13 mouse cellular contexts compared by ENCODE assay signal in genomic region chr1:128643316-128643776, GRCm38 (mm10). TPM values are rescaled to one million over a fixed set of nuclear protein-coding genes. Genes with fewer than 3 reads are reported as not detected.
DNase-seq lines count a peak whose midpoint lies in the region; ATAC-seq lines count a peak whose summit lies in the region.
"Had no signal": no experiment of that assay in that cellular context is flagged by ENCODE, and none has a peak within 500 bp of the region (broad histone marks: within the 10 kb centered on the region; RNA-seq: fewer than 3 reads in every experiment).

No protein-coding gene starts in this region.

- DNase-seq in forebrain, embryonic 14.5 days (ENCODE audit: low spot score): peak; percentile 14
- no peak for DNase-seq in kidney, postnatal 36 days
- peak; percentile 35 for DNase-seq in Muller cell, postnatal 12 days (ENCODE audit: inconsistent ontology term)
- peak; percentile 28 for DNase-seq in forelimb bud, embryonic 11.5 days (ENCODE audit: low read depth, low spot score)
- no peak for DNase-seq in thymus, postnatal 25 days
- DNase-seq in thymus, postnatal 10 days (ENCODE audit: low spot score in 2 of 2): no peak
- DNase-seq: cerebellum, postnatal 14 days; liver; thymus, adult 18-20 months had no signal

- H3K9me3 ChIP-seq in forebrain, embryonic 14.5 days (replicated peaks; ENCODE audit: control insufficient read depth, low read length): no peaks in the 10 kb centered on the region
- H3K9me3 ChIP-seq in forebrain, embryonic 15.5 days: no peaks in the 10 kb centered on the region
- H3K9me3 ChIP-seq in kidney, embryonic 16.5 days (ENCODE audit: low read length): no peaks in the 10 kb centered on the region

- no peak overlapping the region for H3K27ac ChIP-seq in forebrain, embryonic 14.5 days (ENCODE audit: low read depth, low read length)
- no peak overlapping the region for H3K27ac ChIP-seq in forebrain, embryonic 15.5 days (replicated peaks)
- no peak overlapping the region; the same call in 1 of the 2 replicates for H3K27ac ChIP-seq in kidney, embryonic 16.5 days (ENCODE audit: low read length)
- H3K27ac ChIP-seq: midbrain, embryonic 12.5 days had no signal

- ATAC-seq in forebrain, embryonic 14.5 days: no peak
- no peak for ATAC-seq in forebrain, embryonic 15.5 days (replicated peaks)
- peak; percentile 68 for ATAC-seq in kidney, embryonic 16.5 days (ENCODE audit: low FRiP score, low TSS enrichment)
- ATAC-seq: inflammation-experienced regulatory T-cells, adult 6 months had no signal

- no peak overlapping the region for H3K4me3 ChIP-seq in forebrain, embryonic 14.5 days (ENCODE audit: low read depth, low read length)
- no peak overlapping the region for H3K4me3 ChIP-seq in forebrain, embryonic 15.5 days
- no peak overlapping the region for H3K4me3 ChIP-seq in kidney, embryonic 16.5 days (ENCODE audit: low read length)
- H3K4me3 ChIP-seq: midbrain, embryonic 12.5 days had no signal

- H3K27me3 ChIP-seq in forebrain, embryonic 14.5 days (replicated peaks; ENCODE audit: control insufficient read depth, insufficient read depth, low read length): no peaks in the 10 kb centered on the region
- no peaks in the 10 kb centered on the region for H3K27me3 ChIP-seq in forebrain, embryonic 15.5 days
- no peaks in the 10 kb centered on the region for H3K27me3 ChIP-seq in kidney, embryonic 16.5 days (ENCODE audit: insufficient read depth, low read length)

- no peak overlapping the region for H3K9ac ChIP-seq in forebrain, embryonic 14.5 days (ENCODE audit: low read length)
- no peak overlapping the region for H3K9ac ChIP-seq in forebrain, embryonic 15.5 days (replicated peaks)
- H3K9ac ChIP-seq in kidney, embryonic 16.5 days (replicated peaks; ENCODE audit: low read length): no peak overlapping the region
- H3K9ac ChIP-seq: midbrain, embryonic 12.5 days had no signal

- H3K36me3 ChIP-seq in forebrain, embryonic 14.5 days (ENCODE audit: control insufficient read depth, insufficient read depth, low read length): no peaks in the 10 kb centered on the region
- H3K36me3 ChIP-seq in forebrain, embryonic 15.5 days: no peaks in the 10 kb centered on the region
- H3K36me3 ChIP-seq in kidney, embryonic 16.5 days (ENCODE audit: insufficient read depth, low read length): no peaks in the 10 kb centered on the region
- H3K36me3 ChIP-seq: midbrain, embryonic 12.5 days had no signal

- H3K4me1 ChIP-seq in forebrain, embryonic 14.5 days (ENCODE audit: control insufficient read depth, insufficient read depth, low read length): 0 out of 2 replicates have a peak, but pooled peaks cover 6% of the 10 kb centered on the region
- no peaks in the 10 kb centered on the region; the same call in 1 of the 2 replicates for H3K4me1 ChIP-seq in forebrain, embryonic 15.5 days
- peaks cover 25% of the 10 kb centered on the region for H3K4me1 ChIP-seq in kidney, embryonic 16.5 days (ENCODE audit: insufficient read depth, low read length)

- H3K4me2 ChIP-seq in forebrain, embryonic 14.5 days (ENCODE audit: low read length): no peak overlapping the region
- no peak overlapping the region for H3K4me2 ChIP-seq in forebrain, embryonic 15.5 days (replicated peaks)
- no peak overlapping the region for H3K4me2 ChIP-seq in kidney, embryonic 16.5 days (replicated peaks; ENCODE audit: low read depth, low read length)
- H3K4me2 ChIP-seq: midbrain, embryonic 12.5 days had no signal

- 8% methylated on average over 4 of the region's 4 CpGs for WGBS in forebrain, embryonic 14.5 days
- WGBS in forebrain, embryonic 15.5 days: 4% methylated on average over 4 of the region's 4 CpGs
- WGBS in kidney, embryonic 16.5 days: 4% methylated on average over 4 of the region's 4 CpGs

RNA-seq across cellular contexts. Expression of gene Cxcr4, which starts 51.3 kb away (rescaled TPM):
- polyA plus RNA-seq in forebrain, embryonic 14.5 days (2014; fragmentation: Nextera tagmentation; extraction: Ambion mirVana): 13.5 and 13.8 TPM in 2 replicates
- polyA plus RNA-seq in forebrain, embryonic 15.5 days (2015; fragmentation: Nextera tagmentation; extraction: Ambion mirVana): 10.7 and 11.0 TPM in 2 replicates
- 8.7 and 9.0 TPM in 2 replicates for polyA plus RNA-seq in kidney, embryonic 16.5 days (2015; fragmentation: Nextera tagmentation; extraction: Ambion mirVana)

Comparison
In these comparisons a context has a peak if more than half of its experiments do, and no peak if none do; other contexts are left out.
1. DNase-seq: peak in forebrain, embryonic 14.5 days (single experiment), Muller cell, postnatal 12 days (single experiment) and forelimb bud, embryonic 11.5 days (single experiment); none in kidney, postnatal 36 days (0 of 2), thymus, postnatal 25 days (single experiment) and thymus, postnatal 10 days (0 of 2).